9 mouse cellular contexts compared by ENCODE assay signal in the genomic region with DNA sequence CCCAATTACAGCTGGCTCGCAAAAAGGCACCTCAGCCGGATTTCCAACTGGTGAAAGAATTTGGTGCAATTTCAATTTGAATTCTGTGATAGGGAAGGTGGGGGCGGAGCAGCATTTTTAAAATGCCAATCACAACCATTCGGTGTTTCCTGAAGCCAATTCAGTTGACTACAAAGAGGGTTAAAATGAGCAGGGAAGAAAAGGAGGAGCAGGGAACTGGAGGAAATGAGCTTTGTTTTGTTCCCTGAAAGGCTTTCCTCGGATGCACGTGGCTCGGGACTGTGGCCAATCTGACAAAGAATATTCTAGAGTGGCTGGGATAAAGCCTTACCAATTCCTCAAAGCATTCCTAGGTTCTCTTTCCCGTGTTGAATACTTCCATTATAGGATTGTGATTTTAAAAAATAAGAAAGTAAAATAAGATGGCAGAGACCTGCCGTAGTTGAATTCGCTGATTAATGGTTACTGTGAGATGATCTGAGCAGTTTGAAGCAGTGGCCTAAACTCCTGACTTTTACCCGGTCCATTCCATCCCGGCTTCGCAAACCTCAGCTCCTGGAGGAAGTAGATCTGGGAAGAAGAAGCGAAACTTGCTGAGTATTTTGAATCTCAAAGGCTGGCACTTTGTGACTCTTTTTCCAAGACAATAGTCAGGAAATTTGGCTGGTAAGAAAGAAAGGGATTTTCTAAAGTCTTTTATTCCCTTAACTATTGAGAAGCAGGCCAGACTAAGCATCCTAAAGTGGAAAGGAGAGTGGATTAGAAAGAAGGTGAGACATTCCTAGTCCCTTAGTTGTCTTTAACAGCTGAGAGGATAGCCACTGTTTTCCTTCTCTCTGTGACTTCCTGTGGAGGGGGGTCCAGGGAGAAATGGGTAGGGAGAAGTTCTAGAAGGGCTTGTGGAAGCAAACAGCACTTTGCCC.
A peak's percentile ranks its signal among the peaks of the same experiment; 100 is the strongest.
DNase-seq lines count a peak whose midpoint lies in the region; ATAC-seq lines count a peak whose summit lies in the region.
"Had no signal": no experiment of that assay in that cellular context is flagged by ENCODE, and none has a peak within 500 bp of the region (broad histone marks: within the 10 kb centered on the region; RNA-seq: fewer than 3 reads in every experiment).

No protein-coding gene starts in this region.

- DNase-seq in heart, adult 18-20 months, result peak; percentile 57 to 66
- no peak for DNase-seq in heart, postnatal 25 days (ENCODE audit: low spot score)
- peak; percentile 78 for DNase-seq in Muller cell, postnatal 12 days (ENCODE audit: inconsistent ontology term)
- peak; percentile 78 for DNase-seq in heart, adult 8-10 months (ENCODE audit: low spot score)
- peak; percentile 52 to 55 for DNase-seq in kidney, postnatal 25 days
- no peak for DNase-seq in neural tube, embryonic 10.5 days (ENCODE audit: extremely low spot score, low spot score)
- DNase-seq in adrenal gland, postnatal 10 days, result no peak
- DNase-seq: gastrocnemius, postnatal 10 days had no signal

- ATAC-seq in CD4-positive, CD25-positive, alpha-beta regulatory T cell, adult 4 months, result no peak

- intact Hi-C loops in heart, postnatal 25 days (cut with DNase I), result no loop called here

Comparison
In these comparisons a context has a peak if more than half of its experiments do, and no peak if none do; other contexts are left out.
1. DNase-seq: peak in heart, adult 18-20 months (2 of 2), Muller cell, postnatal 12 days (single experiment), heart, adult 8-10 months (single experiment) and kidney, postnatal 25 days (2 of 2); none in heart, postnatal 25 days (single experiment), neural tube, embryonic 10.5 days (single experiment) and adrenal gland, postnatal 10 days (single experiment).